Mouse (Mus musculus) spleen, adult 2 months (tissue): ENCODE results near the gene Arl14.
"Not testable (repeated sequence)": the region's sequence is repeated elsewhere in the genome, so short reads cannot be mapped to it uniquely, and the experiment has no call there.

Experiments
- CTCF ChIP-seq: fragments of 200-500 bp; IDR thresholded peaks from 2 replicates; pipeline ENCODE4 v1.5.1; 2011; ENCODE audit warnings: mild to moderate bottlenecking, inconsistent platforms; ENCODE audit not compliant: insufficient read depth, insufficient read length, insufficient replicate concordance; ENCODE audit errors: extremely low read depth
- POLR2A ChIP-seq: fragments of 200-500 bp; IDR thresholded peaks from 2 replicates; pipeline ENCODE4 v1.6.1; 2011; ENCODE audit warnings: low read depth, low read length, inconsistent platforms

DNA sequence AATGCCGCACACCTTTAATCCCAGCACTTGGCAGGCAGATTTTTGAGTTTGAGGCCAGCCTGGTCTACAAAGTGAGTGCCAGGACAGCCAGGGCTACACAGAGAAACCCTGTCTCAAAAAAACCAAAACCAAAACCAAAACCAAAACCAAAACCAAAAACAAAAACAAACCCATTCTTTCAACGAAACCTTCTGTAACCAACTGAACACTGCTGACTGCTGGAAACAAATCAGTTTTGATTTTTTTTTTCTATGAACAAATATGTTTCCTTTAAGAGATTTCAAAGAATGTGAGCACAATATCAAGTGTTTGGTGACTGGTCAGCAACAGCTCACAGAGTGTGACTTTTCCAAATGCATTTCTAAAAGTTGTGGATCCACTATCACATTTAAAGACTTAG lies 42.1 kb downstream of the Arl14 start:
- TF ChIP-seq CTCF, POLR2A: not testable (repeated sequence)
